Mouse (Mus musculus): ENCODE results near the gene Gm13277. TPM values are rescaled to one million over a fixed set of nuclear protein-coding genes. Genes with fewer than 3 reads are reported as not detected.
"Not testable (repeated sequence)": the region's sequence is repeated elsewhere in the genome, so short reads cannot be mapped to it uniquely, and the experiment has no call there.

Gm13277 gene
- not detected in 2 replicates for polyA plus RNA-seq (2012; ENCODE audit: insufficient read depth, insufficient read length, low replicate concordance, missing spikeins)

- H3K4me1 ChIP-seq (ENCODE audit: control insufficient read depth, insufficient read depth, low read length); H3K27ac ChIP-seq (ENCODE audit: insufficient read depth, low read depth, low read length); H3K4me3 ChIP-seq (ENCODE audit: insufficient read depth, low read depth, low read length): not testable (repeated sequence)
- WGBS: 0% methylated on average over 3 of the region's 28 CpGs
Measured at GRCm38 (mm10) chr4:88788402-88788801, at the start of gene Gm13277. Gene Gm13277 (plus strand): TSS chr4:88788632.

- no peak for TF ChIP-seq CTCF (IDR thresholded peaks at IDR 0.05; ENCODE audit: insufficient read depth, low read depth, low read length)
- no peak for TF ChIP-seq POLR2A (IDR thresholded peaks at IDR 0.05; ENCODE audit: insufficient read depth, low read depth, low read length)
- Histone ChIP-seq H3K27ac (ENCODE audit: insufficient read depth, low read depth, low read length) (no peak overlapping the region), H3K4me1 (ENCODE audit: control insufficient read depth, insufficient read depth, low read length) (no peaks in the 10 kb centered on the region), H3K4me3 (ENCODE audit: insufficient read depth, low read depth, low read length) (no peak overlapping the region)
- WGBS: 89% methylated on average over 6 of the region's 6 CpGs
Measured at GRCm38 (mm10) chr4:88739036-88739435, 49.4 kb upstream of the Gm13277 start.

- H3K4me3 ChIP-seq (ENCODE audit: insufficient read depth, low read depth, low read length): no peak overlapping the region
- TF ChIP-seq POLR2A (IDR thresholded peaks at IDR 0.05; ENCODE audit: insufficient read depth, low read depth, low read length): no peak
- TF ChIP-seq CTCF (IDR thresholded peaks at IDR 0.05; ENCODE audit: insufficient read depth, low read depth, low read length): no peak
- H3K27ac ChIP-seq (ENCODE audit: insufficient read depth, low read depth, low read length): no peak overlapping the region
- no peaks in the 10 kb centered on the region for H3K4me1 ChIP-seq (ENCODE audit: control insufficient read depth, insufficient read depth, low read length)
- WGBS: 94% methylated on average over 4 of the region's 4 CpGs
Measured at GRCm38 (mm10) chr4:88741426-88741825, 47.0 kb upstream of the Gm13277 start.

- Histone ChIP-seq H3K4me1 (ENCODE audit: control insufficient read depth, insufficient read depth, low read length) (no peaks in the 10 kb centered on the region), H3K27ac (ENCODE audit: insufficient read depth, low read depth, low read length) (no peak overlapping the region), H3K4me3 (ENCODE audit: insufficient read depth, low read depth, low read length) (no peak overlapping the region)
- TF ChIP-seq CTCF (IDR thresholded peaks at IDR 0.05; ENCODE audit: insufficient read depth, low read depth, low read length): no peak
- WGBS: 76% methylated on average over 7 of the region's 7 CpGs
Measured at GRCm38 (mm10) chr4:88742771-88743371, 45.6 kb upstream of the Gm13277 start.

- TF ChIP-seq CTCF (IDR thresholded peaks at IDR 0.05; ENCODE audit: insufficient read depth, low read depth, low read length) (no peak), POLR2A (IDR thresholded peaks at IDR 0.05; ENCODE audit: insufficient read depth, low read depth, low read length) (no peak)
- WGBS: 61% methylated on average over 3 of the region's 3 CpGs
- Histone ChIP-seq H3K27ac (ENCODE audit: insufficient read depth, low read depth, low read length) (no peak overlapping the region), H3K4me1 (ENCODE audit: control insufficient read depth, insufficient read depth, low read length) (no peaks in the 10 kb centered on the region), H3K4me3 (ENCODE audit: insufficient read depth, low read depth, low read length) (no peak overlapping the region)
Measured at GRCm38 (mm10) chr4:88744207-88744606, 44.2 kb upstream of the Gm13277 start.

- no peak for TF ChIP-seq POLR2A (IDR thresholded peaks at IDR 0.05; ENCODE audit: insufficient read depth, low read depth, low read length)
- TF ChIP-seq CTCF (IDR thresholded peaks at IDR 0.05; ENCODE audit: insufficient read depth, low read depth, low read length): no peak
- H3K27ac ChIP-seq (ENCODE audit: insufficient read depth, low read depth, low read length): no peak overlapping the region
- H3K4me1 ChIP-seq (ENCODE audit: control insufficient read depth, insufficient read depth, low read length): no peaks in the 10 kb centered on the region
- WGBS: 74% methylated on average over 6 of the region's 6 CpGs
- no peak overlapping the region for H3K4me3 ChIP-seq (ENCODE audit: insufficient read depth, low read depth, low read length)
Measured at GRCm38 (mm10) chr4:88749926-88750325, 38.5 kb upstream of the Gm13277 start.

- WGBS: 80% methylated on average over 15 of the region's 15 CpGs
- H3K4me3 ChIP-seq (ENCODE audit: insufficient read depth, low read depth, low read length); H3K4me1 ChIP-seq (ENCODE audit: control insufficient read depth, insufficient read depth, low read length); H3K27ac ChIP-seq (ENCODE audit: insufficient read depth, low read depth, low read length): not testable (repeated sequence)
Measured at GRCm38 (mm10) chr4:88754818-88755340, 33.6 kb upstream of the Gm13277 start, which contains the start of gene Gm13271. Gene Gm13271 (plus strand): TSS chr4:88754868.

GRCm38 (mm10) chr4:88756581-88757513 is 31.6 kb upstream of the Gm13277 start:
- peak overlapping the region; percentile 43 for H3K4me3 ChIP-seq (ENCODE audit: insufficient read depth, low read depth, low read length)
- H3K27ac ChIP-seq (ENCODE audit: insufficient read depth, low read depth, low read length): peak overlapping the region; percentile 4; the same call in 1 of the 2 replicates
- WGBS: 10% methylated on average over 29 of the region's 31 CpGs
- H3K4me1 ChIP-seq (ENCODE audit: control insufficient read depth, insufficient read depth, low read length): not testable (repeated sequence)

GRCm38 (mm10) chr4:88757628-88758031 is 30.8 kb upstream of the Gm13277 start:
- peak; percentile 55 for TF ChIP-seq CTCF (IDR thresholded peaks at IDR 0.05; ENCODE audit: insufficient read depth, low read depth, low read length)
- not testable (repeated sequence) for H3K4me1 ChIP-seq (ENCODE audit: control insufficient read depth, insufficient read depth, low read length); H3K27ac ChIP-seq (ENCODE audit: insufficient read depth, low read depth, low read length)
- H3K4me3 ChIP-seq (ENCODE audit: insufficient read depth, low read depth, low read length): peak overlapping the region; percentile 43
- under 1% methylated on average over 19 of the region's 21 CpGs for WGBS

- not testable (repeated sequence) for H3K27ac ChIP-seq (ENCODE audit: insufficient read depth, low read depth, low read length); H3K4me1 ChIP-seq (ENCODE audit: control insufficient read depth, insufficient read depth, low read length); H3K4me3 ChIP-seq (ENCODE audit: insufficient read depth, low read depth, low read length)
- 88% methylated on average over 9 of the region's 9 CpGs for WGBS
Measured at GRCm38 (mm10) chr4:88758751-88759150, 29.7 kb upstream of the Gm13277 start.

GRCm38 (mm10) chr4:88759610-88760268 is 28.7 kb upstream of the Gm13277 start, which contains the start of gene Gm13283:
Gene Gm13283 (plus strand): TSS chr4:88760119.
- H3K4me3 ChIP-seq (ENCODE audit: insufficient read depth, low read depth, low read length): peak within 1 kb of the TSS; percentile 40
- not testable (repeated sequence) for H3K27ac ChIP-seq (ENCODE audit: insufficient read depth, low read depth, low read length); H3K4me1 ChIP-seq (ENCODE audit: control insufficient read depth, insufficient read depth, low read length)
- WGBS: 28% methylated on average over 10 of the region's 14 CpGs

- peak overlapping the region; percentile 40 for H3K4me3 ChIP-seq (ENCODE audit: insufficient read depth, low read depth, low read length)
- H3K27ac ChIP-seq (ENCODE audit: insufficient read depth, low read depth, low read length); H3K4me1 ChIP-seq (ENCODE audit: control insufficient read depth, insufficient read depth, low read length): not testable (repeated sequence)
- under 1% methylated on average over 23 of the region's 28 CpGs for WGBS
Measured at GRCm38 (mm10) chr4:88760431-88760830, 28.0 kb upstream of the Gm13277 start.

- H3K27ac ChIP-seq (ENCODE audit: insufficient read depth, low read depth, low read length); H3K4me1 ChIP-seq (ENCODE audit: control insufficient read depth, insufficient read depth, low read length); H3K4me3 ChIP-seq (ENCODE audit: insufficient read depth, low read depth, low read length): not testable (repeated sequence)
- 84% methylated on average over 6 of the region's 8 CpGs for WGBS
Measured at GRCm38 (mm10) chr4:88761776-88762175, 26.7 kb upstream of the Gm13277 start.
